Mouse (Mus musculus) testis, adult 2 months (tissue): ENCODE measurements around the gene AC161166.1. TPM values are rescaled to one million over a fixed set of nuclear protein-coding genes. Genes with fewer than 3 reads are reported as not detected.

Source experiments
- H3K27ac ChIP-seq: fragments of 200-500 bp; 2 replicates; pipeline ENCODE4 v1.5.1; 2012; ENCODE audit warnings: low read depth, low read length; ENCODE audit not compliant: control insufficient read depth, insufficient read depth
- H3K27me3 ChIP-seq: fragments of 200-500 bp; 2 replicates; pipeline ENCODE4 v1.6.1; 2012; ENCODE audit warnings: mild to moderate bottlenecking, low read length, moderate library complexity; ENCODE audit not compliant: control insufficient read depth, insufficient read depth
- H3K36me3 ChIP-seq: fragments of 200-500 bp; 2 replicates; pipeline ENCODE4 v1.6.1; 2012; ENCODE audit warnings: mild to moderate bottlenecking, low read length; ENCODE audit not compliant: control insufficient read depth, insufficient read depth
- H3K4me1 ChIP-seq: fragments of 200-500 bp; 2 replicates; pipeline ENCODE4 v1.6.1; 2012; ENCODE audit warnings: low read length; ENCODE audit not compliant: control insufficient read depth, insufficient read depth
- H3K4me3 ChIP-seq: fragments of 200-500 bp; 2 replicates; pipeline ENCODE4 v1.5.1; 2012; ENCODE audit warnings: low read depth, mild to moderate bottlenecking, low read length, moderate library complexity, mixed read lengths; ENCODE audit not compliant: control insufficient read depth
- CTCF ChIP-seq: fragments of 200-500 bp; IDR thresholded peaks from 2 replicates; pipeline ENCODE4 v1.5.1; 2012; ENCODE audit warnings: low read depth, mild to moderate bottlenecking, inconsistent platforms, low read length, moderate library complexity; ENCODE audit not compliant: control insufficient read depth, insufficient read depth, insufficient replicate concordance
- POLR2A ChIP-seq: fragments of 200-500 bp; IDR thresholded peaks from 2 replicates; pipeline ENCODE4 v1.6.1; 2012; ENCODE audit warnings: low read depth, mild to moderate bottlenecking, inconsistent platforms, low read length, moderate library complexity; ENCODE audit not compliant: control insufficient read depth
- polyA plus RNA-seq: library from polyadenylated mRNA; depleted of rRNA; stranded (reverse); fragments of >200 nt; gene quantifications from 2 replicates; pipeline ENCODE4 v1.2.3, GENCODE M21; 2012

AC161166.1 gene
- polyA plus RNA-seq, 1 experiment: 144 TPM

GRCm38 (mm10) chr7:24533031-24533571 is 20.8 kb upstream of the AC161166.1 start:
- TF ChIP-seq CTCF: no peak
- TF ChIP-seq POLR2A: no peak
- Histone ChIP-seq H3K27me3 (no peaks in the 10 kb centered on the region), H3K36me3 (no peaks in the 10 kb centered on the region), H3K4me3 (no peak overlapping the region), H3K4me1 (peaks cover 28% of the 10 kb centered on the region), H3K27ac (no peak overlapping the region)

- Histone ChIP-seq H3K4me3 (peak overlapping the region; percentile 92), H3K27me3 (no peaks in the 10 kb centered on the region), H3K27ac (peak overlapping the region; percentile 7), H3K4me1 (peaks cover 28% of the 10 kb centered on the region), H3K36me3 (no peaks in the 10 kb centered on the region)
- TF ChIP-seq POLR2A (no peak), CTCF (peak; percentile 45; the same call in 1 of the 2 replicates)
Measured at GRCm38 (mm10) chr7:24531211-24531971, 19.1 kb upstream of the AC161166.1 start.

- TF ChIP-seq CTCF (peak; percentile 3; the same call in 1 of the 2 replicates), POLR2A (peak; percentile 39)
- peaks cover 28% of the 10 kb centered on the region for H3K4me1 ChIP-seq
- peak within 1 kb of the TSS; percentile 92 for H3K4me3 ChIP-seq
- H3K36me3 ChIP-seq: no peaks in the 10 kb centered on the region
- peak within 1 kb of the TSS; percentile 86 for H3K27ac ChIP-seq
- H3K27me3 ChIP-seq: no peaks in the 10 kb centered on the region
Measured at GRCm38 (mm10) chr7:24530062-24530931, 18.0 kb upstream of the AC161166.1 start, which contains the start of gene Irgq. TSS of gene Irgq (plus strand) at chr7:24530689.

- TF ChIP-seq POLR2A (no peak), CTCF (no peak)
- Histone ChIP-seq H3K4me1 (peaks cover 28% of the 10 kb centered on the region), H3K27me3 (no peaks in the 10 kb centered on the region), H3K36me3 (no peaks in the 10 kb centered on the region), H3K27ac (peak overlapping the region; percentile 86), H3K4me3 (peak overlapping the region; percentile 92)
Measured at GRCm38 (mm10) chr7:24529580-24529979, 17.3 kb upstream of the AC161166.1 start.

GRCm38 (mm10) chr7:24528861-24529260 is 16.6 kb upstream of the AC161166.1 start:
- H3K27ac ChIP-seq: no peak overlapping the region
- no peak overlapping the region for H3K4me3 ChIP-seq
- no peaks in the 10 kb centered on the region for H3K36me3 ChIP-seq
- TF ChIP-seq POLR2A (no peak), CTCF (no peak)
- no peaks in the 10 kb centered on the region for H3K27me3 ChIP-seq
- peaks cover 26% of the 10 kb centered on the region for H3K4me1 ChIP-seq

GRCm38 (mm10) chr7:24525686-24526420 is 13.6 kb upstream of the AC161166.1 start:
- Histone ChIP-seq H3K4me3 (no peak overlapping the region), H3K36me3 (no peaks in the 10 kb centered on the region), H3K27me3 (no peaks in the 10 kb centered on the region), H3K27ac (no peak overlapping the region), H3K4me1 (peaks cover 15% of the 10 kb centered on the region)
- TF ChIP-seq CTCF: no peak
- no peak for TF ChIP-seq POLR2A
